Mouse (Mus musculus) frontal cortex, adult (tissue): Measurements from ENCODE around the gene Zbtb34.

Experiments used
- ATAC-seq: cut with Nextera tagmentation; 2 replicates; pipeline ENCODE4 v1.9.2; 2017; ENCODE audit warnings: mild to moderate bottlenecking, moderate library complexity, mixed read lengths; ENCODE audit not compliant: low TSS enrichment

Zbtb34 gene

DNA sequence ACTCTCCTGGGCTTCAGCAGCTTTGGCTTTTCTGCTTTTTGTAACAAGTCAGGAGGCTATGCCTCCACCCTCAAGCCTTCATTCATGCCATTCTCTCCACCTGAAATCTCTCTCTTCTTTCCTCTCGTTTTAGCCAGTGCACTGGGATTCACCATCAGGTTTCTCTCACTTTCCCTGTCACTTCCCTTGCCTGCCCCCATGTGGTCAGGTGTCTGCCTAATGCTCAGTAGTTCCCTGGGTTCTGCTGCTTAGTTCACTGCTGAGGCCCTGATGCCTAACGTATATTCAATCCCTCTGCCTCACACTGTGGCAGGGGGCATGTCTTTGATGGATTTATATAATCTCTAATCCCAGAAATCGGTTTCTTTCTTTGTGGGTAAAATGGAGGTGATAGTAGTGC lies 29.9 kb downstream of the Zbtb34 start:
- peak; percentile 42; the same call in 1 of the 2 replicates for ATAC-seq

DNA sequence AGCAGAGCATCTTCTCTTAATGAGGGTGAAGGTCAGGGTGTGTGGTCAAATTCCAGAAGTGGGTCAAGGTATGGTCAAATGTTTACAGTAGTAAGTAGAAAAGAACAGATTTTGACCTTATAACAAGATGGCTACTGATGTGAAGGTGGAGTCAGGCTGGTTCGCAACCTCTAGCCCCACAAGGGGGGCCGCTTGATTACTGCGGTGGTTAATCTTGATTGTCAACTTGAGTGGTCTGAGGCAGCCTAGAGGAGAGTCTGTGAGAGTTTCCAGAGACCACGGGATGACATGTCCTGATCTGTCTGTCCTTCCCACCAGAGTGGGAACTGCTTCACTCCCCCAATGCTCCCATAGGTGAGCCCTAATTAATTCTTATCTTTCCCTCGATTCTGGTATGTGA lies 30.6 kb downstream of the Zbtb34 start:
- ATAC-seq, result no peak

DNA sequence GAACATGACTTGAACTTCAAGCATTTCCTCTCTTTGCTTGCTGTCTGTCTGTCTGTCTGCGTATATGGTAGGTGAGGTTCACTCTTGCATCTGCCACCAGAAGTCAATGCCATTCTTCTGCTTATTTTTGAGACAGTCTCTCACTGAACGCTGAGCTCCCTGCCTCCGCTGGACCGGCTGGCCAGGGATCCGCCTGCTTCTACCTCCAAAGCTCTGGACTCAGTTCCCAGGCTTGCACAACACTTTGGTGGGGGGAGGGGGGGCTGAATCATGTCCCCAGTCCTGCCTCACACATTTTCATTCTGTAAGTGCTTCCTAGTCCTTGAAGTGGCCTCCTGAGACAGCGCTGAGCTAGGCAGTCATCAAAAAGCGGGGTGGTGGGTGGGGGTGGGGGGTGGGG lies 32.0 kb downstream of the Zbtb34 start:
- ATAC-seq, result peak; percentile 25; the same call in 1 of the 2 replicates

DNA sequence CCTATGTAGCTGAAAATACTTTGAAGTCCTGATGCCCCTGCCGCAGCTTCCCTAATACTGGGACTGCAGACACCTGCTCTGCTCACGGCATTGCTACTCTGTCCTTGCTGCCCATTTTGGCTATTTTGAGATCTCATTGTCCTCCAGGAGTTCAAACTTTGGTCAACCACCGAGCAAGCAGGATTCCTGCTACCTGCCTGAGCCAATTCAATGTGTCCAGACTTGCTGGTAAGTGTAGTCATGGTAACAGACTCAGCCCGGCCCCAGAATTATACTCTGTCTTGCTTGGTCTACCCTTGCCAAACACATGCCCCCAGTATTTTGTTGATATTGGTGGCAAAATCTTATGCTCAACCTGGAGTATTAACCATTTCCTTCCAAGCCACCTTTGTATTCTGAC lies 34.1 kb downstream of the Zbtb34 start:
- ATAC-seq, result no peak

DNA sequence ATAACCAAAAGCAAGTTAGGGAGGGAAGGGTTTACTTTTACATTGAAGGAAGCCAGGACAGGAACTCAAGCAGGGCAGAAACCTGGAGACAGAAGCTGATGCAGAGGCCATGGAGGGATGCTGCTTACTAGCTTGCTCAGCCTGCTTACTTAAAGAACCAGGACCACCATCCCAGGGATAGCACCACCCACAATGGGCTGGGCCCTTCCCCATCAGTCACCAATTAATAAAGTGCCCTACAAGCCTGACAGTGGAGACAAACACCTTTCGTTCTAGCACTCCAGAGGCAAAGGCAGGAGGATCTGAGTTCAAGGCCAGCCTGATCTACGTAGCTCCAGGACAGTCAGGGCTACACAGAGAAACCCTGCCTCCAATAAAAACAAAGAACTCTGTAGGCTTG lies 36.1 kb downstream of the Zbtb34 start:
- no peak for ATAC-seq

DNA sequence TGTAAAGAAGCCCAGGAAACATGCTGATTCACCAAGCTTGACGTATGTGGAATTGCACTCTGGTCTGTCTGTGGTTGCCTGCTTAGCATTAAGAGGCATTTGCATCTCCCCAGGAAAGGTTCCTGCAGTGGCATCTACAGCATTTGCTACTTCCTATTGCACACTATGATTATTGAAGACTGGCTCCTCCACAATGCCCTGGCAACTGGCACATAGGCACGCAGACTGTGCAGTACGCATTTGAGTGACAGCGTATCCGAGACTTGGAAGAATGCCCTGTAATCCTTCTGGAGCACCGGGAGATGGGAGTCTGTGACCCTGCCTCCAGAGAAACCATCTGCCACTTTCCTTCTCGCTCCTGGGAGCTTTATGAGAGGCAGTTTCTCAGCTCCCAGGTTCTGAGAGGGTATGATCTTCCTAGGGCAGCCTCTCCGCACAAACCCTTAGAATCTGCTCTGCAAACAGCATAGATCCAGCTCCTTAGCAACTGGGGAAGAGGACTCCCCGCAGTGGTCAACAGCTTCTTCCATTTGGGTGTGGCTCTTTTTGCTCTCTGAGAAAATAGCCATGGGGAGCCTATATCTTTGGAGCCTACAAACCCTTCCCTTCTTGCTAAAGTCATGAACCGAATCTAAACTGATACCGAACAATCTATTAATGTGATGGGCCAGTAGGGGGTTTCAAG lies 37.0 kb downstream of the Zbtb34 start:
- ATAC-seq, result peak; percentile 81

DNA sequence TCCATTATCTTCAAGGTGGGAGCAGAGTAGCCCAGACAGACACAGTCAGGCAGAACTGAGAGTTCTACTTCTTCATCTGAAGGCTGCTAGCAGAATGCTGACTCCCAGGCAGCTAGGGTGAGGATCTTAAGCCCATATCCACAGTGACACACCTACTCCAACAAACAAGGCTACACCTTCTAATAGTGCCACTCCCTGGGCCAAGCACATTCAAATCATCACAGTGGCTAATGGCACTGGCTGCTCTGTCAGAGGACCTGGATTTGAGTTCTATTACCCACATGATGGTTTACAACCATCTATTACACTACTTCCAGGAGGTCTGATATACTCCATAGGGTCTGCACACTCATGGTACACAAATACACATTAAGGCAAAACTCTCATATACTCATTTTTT lies 38.1 kb downstream of the Zbtb34 start:
- no peak for ATAC-seq

DNA sequence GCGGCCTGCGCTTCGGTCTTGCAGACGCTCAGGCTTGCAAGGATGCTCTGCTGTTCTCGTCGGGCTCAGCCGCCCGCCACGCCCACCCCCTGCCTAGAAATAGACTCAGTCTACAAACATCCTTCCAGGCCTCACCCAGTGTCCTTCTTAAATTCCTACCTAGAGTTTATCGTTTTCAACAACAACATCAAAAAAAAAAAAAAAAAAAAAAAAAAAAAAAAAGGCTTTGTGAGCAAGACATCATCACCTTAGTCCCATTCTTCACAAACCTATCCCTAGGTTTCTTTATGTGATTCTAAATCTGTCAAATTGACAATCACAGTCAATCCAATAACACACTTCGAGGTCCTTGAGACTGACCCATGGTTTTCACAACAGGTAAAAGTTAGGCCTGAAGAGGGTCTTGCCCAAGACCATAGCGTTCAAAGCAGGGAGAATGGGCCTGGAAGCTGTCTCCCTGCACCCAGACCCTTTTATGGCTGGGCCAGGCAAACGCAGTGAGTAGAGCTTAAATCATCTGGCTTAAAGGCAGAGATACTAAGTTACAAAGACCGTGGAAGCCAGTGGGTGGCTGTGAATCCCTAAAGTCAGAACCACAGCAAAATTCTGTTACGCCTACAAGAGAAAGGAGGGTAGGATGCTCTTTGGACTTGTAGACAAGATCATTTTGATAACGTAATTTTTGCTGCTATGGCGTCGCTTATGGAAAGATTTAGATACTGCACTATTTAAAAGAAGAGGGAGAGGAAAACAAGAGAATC lies 59.3 kb downstream of the Zbtb34 start:
- no peak; the same call in 1 of the 2 replicates for ATAC-seq

DNA sequence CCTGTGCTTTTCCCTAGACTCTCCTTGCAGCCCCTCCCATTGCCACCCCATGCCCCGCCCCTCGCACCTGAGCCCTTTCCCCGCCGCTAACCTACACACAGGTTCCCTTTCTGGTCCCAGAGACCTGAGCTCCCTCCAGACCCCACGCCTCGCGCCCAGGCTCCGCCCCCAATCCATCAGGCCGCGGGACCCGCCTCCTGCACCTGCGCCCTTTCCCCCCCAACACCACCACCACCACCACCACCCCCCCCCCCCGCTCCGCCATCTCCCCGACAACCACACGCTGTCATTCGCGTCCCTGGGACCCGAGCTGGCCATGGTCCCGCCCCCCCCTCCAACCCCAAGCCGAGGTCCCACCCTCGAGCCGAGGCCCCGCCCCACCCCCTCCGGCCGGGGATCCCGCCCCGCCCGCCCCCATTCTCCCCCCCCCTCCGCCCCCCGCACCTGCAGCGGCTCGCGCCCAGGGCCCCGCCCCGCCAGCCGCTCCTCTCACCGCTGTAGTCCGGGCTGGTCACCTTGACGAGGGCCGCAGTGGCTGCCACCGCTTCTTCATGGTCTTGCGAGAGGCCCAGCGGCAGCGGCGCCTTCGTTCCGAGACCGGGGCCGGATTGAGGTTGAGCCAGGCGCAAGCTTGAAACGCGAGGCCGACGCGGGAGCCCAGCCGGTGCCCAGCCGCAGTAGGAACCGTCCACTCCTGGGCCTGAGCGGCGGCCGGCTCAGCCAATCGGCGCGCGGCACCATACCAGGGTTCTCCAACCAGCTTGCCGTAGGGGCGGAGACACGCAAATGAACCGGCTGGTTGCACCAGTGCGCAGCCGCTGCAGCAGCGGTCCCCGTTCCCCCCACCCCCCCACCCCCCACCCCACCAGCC lies 60.1 kb downstream of the Zbtb34 start, which contains the start of gene Ralgps1:
Gene Ralgps1, minus strand, starts transcription at position 710 of the 871 bp plus-strand sequence.
- ATAC-seq, result peak; percentile 94

DNA sequence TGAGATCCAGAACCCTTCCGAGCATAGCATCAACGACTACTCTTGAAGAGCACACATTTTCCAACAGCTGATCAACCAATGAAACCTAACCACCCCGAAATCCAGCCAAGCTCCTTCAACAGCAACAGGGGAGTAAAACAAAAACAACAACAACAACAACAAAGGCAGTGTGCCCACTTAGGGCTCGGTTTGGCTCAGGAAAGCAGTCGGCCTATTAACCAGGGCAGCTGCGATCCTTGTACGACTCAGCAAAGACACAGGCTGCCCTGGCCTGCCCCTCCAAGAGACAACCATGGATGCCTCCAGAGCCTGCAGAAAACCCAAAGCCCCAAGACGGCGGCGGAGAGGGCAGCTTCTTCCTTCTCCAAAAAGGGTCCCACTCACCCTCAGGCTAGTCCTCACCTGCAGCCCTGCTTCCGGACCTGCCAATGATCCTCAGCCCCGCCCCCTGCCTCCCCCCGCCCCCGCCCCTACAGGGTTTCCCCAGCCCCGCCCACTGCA lies 60.8 kb downstream of the Zbtb34 start:
- no peak for ATAC-seq

DNA sequence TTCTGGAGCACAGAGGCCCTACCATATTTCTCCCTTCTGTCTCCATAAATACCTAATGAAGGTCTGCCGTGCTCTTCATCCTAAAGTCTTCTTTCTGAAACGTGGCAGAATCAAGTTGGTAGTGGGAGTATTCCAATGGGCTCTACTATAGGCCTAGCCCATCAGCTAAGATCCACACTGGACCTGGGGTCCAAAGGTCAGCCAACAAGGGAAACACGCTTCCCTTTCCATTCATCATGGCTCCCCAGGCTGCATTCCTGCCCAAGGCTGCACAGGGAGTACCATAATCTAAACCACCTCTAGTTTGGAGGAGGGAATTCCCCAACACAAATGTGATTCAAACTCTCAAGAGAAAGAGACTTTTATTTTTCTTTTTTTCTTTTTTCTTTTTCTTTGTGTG lies 61.7 kb downstream of the Zbtb34 start:
- ATAC-seq, result no peak

DNA sequence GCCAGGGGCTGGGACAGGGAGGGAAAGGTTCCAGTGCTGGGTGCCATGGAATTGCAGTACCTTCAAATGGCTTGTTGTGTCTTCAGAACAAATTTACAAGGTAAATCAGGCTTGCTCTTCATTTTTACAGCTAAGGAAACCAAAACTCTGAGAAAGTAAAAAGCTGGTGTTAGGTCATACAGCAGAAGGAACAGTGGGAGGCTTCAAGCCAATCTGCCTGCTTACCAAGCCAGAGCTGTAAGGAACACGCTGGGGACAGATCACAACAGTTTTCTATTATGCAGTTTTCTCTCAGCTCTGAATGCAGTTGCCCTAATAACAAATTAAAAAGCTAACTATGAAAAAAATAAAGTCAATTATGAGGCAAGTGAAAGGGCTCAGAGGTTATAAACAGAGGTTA lies 62.6 kb downstream of the Zbtb34 start:
- ATAC-seq, result no peak

DNA sequence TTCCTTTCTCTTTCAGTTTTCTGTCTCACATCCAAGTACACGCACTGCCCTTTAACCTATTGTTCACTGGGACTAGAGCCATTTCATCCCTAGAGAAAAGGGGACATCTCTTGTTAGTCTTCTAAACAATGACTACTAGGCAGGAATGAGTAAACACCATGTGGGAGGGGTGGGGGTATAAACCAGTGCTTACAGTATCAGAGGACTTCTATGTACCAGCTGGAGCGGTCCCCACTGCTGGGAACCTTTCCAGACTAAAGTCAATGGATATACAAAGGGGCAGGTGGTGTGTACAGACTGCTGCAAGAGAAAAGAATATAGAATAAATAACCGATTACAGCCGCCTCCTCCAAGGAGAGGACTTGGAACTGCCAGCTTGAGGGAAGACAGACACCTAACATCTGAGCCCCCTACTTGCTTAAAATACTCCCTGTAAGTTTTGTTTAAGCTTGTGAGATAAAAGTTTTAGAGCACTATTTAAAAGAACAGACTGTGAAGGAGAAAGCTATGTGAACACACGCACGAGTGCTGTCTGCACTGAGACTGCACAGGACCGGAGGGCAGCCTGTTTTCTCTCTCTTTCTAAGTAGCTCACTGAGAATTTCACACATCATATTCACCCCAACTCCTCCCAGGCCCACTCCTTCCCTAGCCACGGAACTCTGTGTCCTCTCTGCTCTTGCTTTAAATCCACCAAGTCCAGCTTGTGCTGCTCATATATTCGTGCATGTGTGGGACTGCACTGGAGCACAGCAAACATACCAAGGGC lies 65.2 kb downstream of the Zbtb34 start:
- peak; percentile 29; the same call in 1 of the 2 replicates for ATAC-seq

DNA sequence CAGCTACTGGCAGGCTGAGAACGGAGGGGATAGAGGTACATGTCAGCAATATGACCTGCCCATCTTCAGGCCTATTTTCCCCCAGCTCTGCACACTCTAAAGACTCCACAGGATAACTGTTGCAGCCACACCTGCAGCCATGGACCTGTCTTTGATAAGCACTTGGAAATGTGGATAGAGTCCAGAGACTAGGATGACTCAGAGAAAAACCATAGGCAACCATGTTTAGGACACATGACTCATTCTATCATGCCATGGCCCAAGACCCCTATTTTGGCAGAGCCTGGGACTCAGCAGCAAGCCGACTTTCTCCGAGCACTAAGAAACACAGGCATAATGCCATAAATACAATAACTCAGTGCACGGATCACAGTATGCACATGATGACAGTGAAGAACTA lies 66.5 kb downstream of the Zbtb34 start:
- ATAC-seq, result no peak

DNA sequence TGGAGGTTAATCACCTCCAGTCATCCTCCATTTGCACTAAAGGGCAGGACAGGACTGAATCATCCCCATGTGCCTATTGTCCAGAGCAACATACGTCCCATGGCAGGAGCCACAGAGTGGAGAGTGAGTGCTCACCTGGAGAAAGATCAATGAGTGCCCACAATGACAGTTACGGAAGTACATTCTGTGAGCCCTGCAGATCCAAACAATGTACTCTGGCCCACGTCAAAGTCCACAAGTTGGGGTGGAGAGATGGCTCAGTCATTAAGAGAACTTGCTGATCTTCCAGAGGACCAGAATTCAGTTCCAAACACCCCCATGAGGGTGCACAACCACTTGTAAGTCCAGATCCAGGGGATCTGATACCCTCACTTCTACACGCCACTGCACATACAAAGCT lies 67.2 kb downstream of the Zbtb34 start:
- ATAC-seq, result no peak

DNA sequence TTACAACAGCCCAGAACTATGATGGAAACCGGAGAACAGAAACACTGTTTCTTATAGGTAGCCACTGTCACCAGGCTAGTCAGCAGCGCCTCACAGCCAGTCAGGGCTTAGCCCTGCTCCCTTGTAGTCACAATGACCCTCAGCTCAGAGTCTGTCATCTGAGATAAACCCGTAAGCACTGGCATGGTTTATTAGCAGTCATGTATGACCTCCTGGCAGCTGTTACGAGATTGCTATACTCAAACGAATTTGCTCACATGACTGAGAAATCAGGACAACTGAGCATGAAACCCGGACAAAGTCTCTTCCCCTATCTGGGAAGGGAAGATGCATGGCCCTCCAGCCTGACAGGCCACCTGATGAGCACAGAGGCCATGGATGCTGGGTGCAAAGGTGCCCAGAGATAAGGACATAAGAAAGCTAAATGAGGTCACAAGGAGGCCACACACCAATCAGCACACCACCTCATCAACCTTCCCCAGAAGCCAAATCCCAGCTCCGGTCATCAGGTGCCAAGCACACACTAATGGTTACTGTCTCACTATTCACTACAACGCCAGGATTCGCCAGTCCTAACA lies 69.9 kb downstream of the Zbtb34 start:
- ATAC-seq, result no peak

DNA sequence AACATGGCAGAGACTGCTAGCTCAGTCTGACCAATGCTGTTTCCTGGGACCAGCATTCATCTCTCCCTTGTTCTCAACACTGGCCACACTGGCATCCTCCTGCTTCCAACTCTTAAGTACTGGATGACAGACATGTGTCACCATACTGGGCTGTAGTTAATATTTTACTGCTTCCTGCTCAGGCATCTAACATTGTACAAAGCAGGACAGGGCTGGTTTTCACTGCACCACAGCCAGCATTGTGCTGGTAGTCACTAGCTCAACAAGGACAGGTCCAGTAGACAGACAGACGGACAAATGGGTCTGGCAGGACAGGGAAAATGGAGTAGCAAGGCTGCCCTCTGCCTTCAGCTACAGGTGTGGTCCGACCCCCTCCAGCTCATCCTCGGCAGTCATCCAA lies 70.6 kb downstream of the Zbtb34 start:
- no peak for ATAC-seq

DNA sequence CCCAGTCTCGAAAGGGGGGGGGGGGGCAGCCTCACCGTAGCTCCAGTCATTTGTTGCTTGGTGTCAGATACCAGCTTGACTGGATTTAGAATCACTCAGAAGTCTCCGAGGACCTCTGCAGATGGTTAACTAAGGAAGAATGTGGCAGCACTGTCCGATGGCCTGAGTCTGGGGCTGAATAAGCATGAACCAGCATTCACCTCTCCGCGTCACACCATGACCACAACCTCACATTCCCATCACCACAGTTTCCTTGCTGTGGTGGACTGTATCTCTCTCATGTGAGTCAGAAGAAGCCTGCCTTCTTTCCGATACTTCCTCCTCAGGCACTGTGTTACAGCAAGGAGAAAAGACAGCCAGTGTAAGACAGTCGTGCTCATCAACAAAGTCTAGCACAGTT lies 71.9 kb downstream of the Zbtb34 start:
- no peak for ATAC-seq

DNA sequence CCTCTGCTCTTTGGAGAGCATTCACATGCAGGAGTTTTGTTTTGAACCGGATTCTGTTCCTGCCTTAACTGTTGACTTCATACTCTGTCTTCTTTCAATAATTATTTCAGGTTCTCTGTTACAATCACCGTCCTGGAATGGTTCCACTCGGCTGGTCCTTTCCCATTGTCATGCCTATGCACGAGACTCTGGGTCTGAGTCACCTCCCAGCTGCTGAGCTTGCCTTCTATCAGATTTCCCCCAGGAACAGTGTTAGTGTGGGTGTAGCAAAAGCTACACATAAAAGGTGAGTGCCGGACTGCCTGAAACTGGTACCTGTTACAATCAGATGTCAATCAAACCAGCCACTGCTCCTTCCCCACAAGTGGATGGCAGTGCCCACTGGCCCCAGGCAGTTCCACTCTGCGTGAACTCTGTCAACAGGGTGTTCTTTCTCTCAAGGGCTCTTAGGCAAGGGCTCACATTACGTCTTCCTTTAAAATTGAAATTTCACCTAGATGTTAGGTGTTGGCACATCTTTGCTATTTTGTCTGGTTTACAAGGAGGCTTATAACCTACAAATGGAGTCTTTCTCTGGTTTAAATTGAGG lies 73.8 kb downstream of the Zbtb34 start:
- no peak for ATAC-seq
